Mouse (Mus musculus): ENCODE measurements around the gene Cfl1. TPM values are rescaled to one million over a fixed set of nuclear protein-coding genes. Genes with fewer than 3 reads are reported as not detected.

The Cfl1 gene
- polyA plus RNA-seq (2015; fragmentation: Illumina TruSeq; extraction: RNeasy Lipid Tissue Mini Kit (QIAGEN cat#74804); ENCODE audit: insufficient read depth, low replicate concordance): 1,502 TPM

GRCm38 (mm10) chr19:5490313-5490897, at the start of gene Cfl1:
Gene Cfl1, plus strand, starts transcription at chr19:5490455.

GRCm38 (mm10) chr19:5447515-5448353, 42.5 kb upstream of the Cfl1 start, which contains the start of gene Fosl1:
Gene Fosl1, plus strand, starts transcription at chr19:5447547.

GRCm38 (mm10) chr19:5457746-5458442, 32.4 kb upstream of the Cfl1 start, which contains the start of gene Ccdc85b:
Gene Ccdc85b, minus strand, starts transcription at chr19:5457894.

GRCm38 (mm10) chr19:5460465-5460911, 29.8 kb upstream of the Cfl1 start, which contains the start of gene Fibp:
Gene Fibp, plus strand, starts transcription at chr19:5460615.

GRCm38 (mm10) chr19:5468374-5468773, 21.9 kb upstream of the Cfl1 start, which contains the start of gene Ctsw:
Gene Ctsw, minus strand, starts transcription at chr19:5468507.

GRCm38 (mm10) chr19:5473720-5474119, 16.5 kb upstream of the Cfl1 start, which contains the start of gene Efemp2:
Gene Efemp2, plus strand, starts transcription at chr19:5473954.

GRCm38 (mm10) chr19:5487768-5488550, 2.3 kb upstream of the Cfl1 start, which contains the start of gene Mus81:
Gene Mus81, minus strand, starts transcription at chr19:5488402.

GRCm38 (mm10) chr19:5503687-5504086, 13.4 kb downstream of the Cfl1 start, which contains the start of gene 1700020D05Rik:
Gene 1700020D05Rik, minus strand, starts transcription at chr19:5503787.

GRCm38 (mm10) chr19:5510031-5511026, 20.1 kb downstream of the Cfl1 start, which contains the start of gene Snx32:
Gene Snx32, minus strand, starts transcription at chr19:5510538.

Other genes with a start within 250 kb of the Cfl1 start
- 26.8 TPM for gene Pacs1, start 217.3 kb upstream of the Cfl1 start, polyA plus RNA-seq (2015; fragmentation: Illumina TruSeq; extraction: RNeasy Lipid Tissue Mini Kit (QIAGEN cat#74804); ENCODE audit: insufficient read depth, low replicate concordance)
- 171 TPM for gene Sf3b2, start 195.0 kb upstream of the Cfl1 start, polyA plus RNA-seq (2015; fragmentation: Illumina TruSeq; extraction: RNeasy Lipid Tissue Mini Kit (QIAGEN cat#74804); ENCODE audit: insufficient read depth, low replicate concordance)
- 0.18 TPM for gene Gal3st3, start 192.1 kb upstream of the Cfl1 start, polyA plus RNA-seq (2015; fragmentation: Illumina TruSeq; extraction: RNeasy Lipid Tissue Mini Kit (QIAGEN cat#74804); ENCODE audit: insufficient read depth, low replicate concordance)
- gene Catsper1, start 154.7 kb upstream of the Cfl1 start, polyA plus RNA-seq (2015; fragmentation: Illumina TruSeq; extraction: RNeasy Lipid Tissue Mini Kit (QIAGEN cat#74804); ENCODE audit: insufficient read depth, low replicate concordance): not detected
- gene Cst6, start 140.9 kb upstream of the Cfl1 start, polyA plus RNA-seq (2015; fragmentation: Illumina TruSeq; extraction: RNeasy Lipid Tissue Mini Kit (QIAGEN cat#74804); ENCODE audit: insufficient read depth, low replicate concordance): not detected
- 39.4 TPM for gene Eif1ad, start 123.7 kb upstream of the Cfl1 start, polyA plus RNA-seq (2015; fragmentation: Illumina TruSeq; extraction: RNeasy Lipid Tissue Mini Kit (QIAGEN cat#74804); ENCODE audit: insufficient read depth, low replicate concordance)
- 122 TPM for gene Banf1, start 123.3 kb upstream of the Cfl1 start, polyA plus RNA-seq (2015; fragmentation: Illumina TruSeq; extraction: RNeasy Lipid Tissue Mini Kit (QIAGEN cat#74804); ENCODE audit: insufficient read depth, low replicate concordance)
- 46.2 TPM for gene Sart1, start 101.8 kb upstream of the Cfl1 start, polyA plus RNA-seq (2015; fragmentation: Illumina TruSeq; extraction: RNeasy Lipid Tissue Mini Kit (QIAGEN cat#74804); ENCODE audit: insufficient read depth, low replicate concordance)
- gene Tsga10ip, start 87.9 kb upstream of the Cfl1 start, polyA plus RNA-seq (2015; fragmentation: Illumina TruSeq; extraction: RNeasy Lipid Tissue Mini Kit (QIAGEN cat#74804); ENCODE audit: insufficient read depth, low replicate concordance): not detected
- 91.5 TPM for gene Drap1, start 65.5 kb upstream of the Cfl1 start, polyA plus RNA-seq (2015; fragmentation: Illumina TruSeq; extraction: RNeasy Lipid Tissue Mini Kit (QIAGEN cat#74804); ENCODE audit: insufficient read depth, low replicate concordance)
- 13.6 TPM for gene AI837181, start 65.3 kb upstream of the Cfl1 start, polyA plus RNA-seq (2015; fragmentation: Illumina TruSeq; extraction: RNeasy Lipid Tissue Mini Kit (QIAGEN cat#74804); ENCODE audit: insufficient read depth, low replicate concordance)
- gene Fosl1, start 42.9 kb upstream of the Cfl1 start, polyA plus RNA-seq (2015; fragmentation: Illumina TruSeq; extraction: RNeasy Lipid Tissue Mini Kit (QIAGEN cat#74804); ENCODE audit: insufficient read depth, low replicate concordance): not detected
- 1.9 TPM for gene Ccdc85b, start 32.6 kb upstream of the Cfl1 start, polyA plus RNA-seq (2015; fragmentation: Illumina TruSeq; extraction: RNeasy Lipid Tissue Mini Kit (QIAGEN cat#74804); ENCODE audit: insufficient read depth, low replicate concordance)
- 48.7 TPM for gene Fibp, start 29.8 kb upstream of the Cfl1 start, polyA plus RNA-seq (2015; fragmentation: Illumina TruSeq; extraction: RNeasy Lipid Tissue Mini Kit (QIAGEN cat#74804); ENCODE audit: insufficient read depth, low replicate concordance)
- gene Ctsw, start 21.9 kb upstream of the Cfl1 start, polyA plus RNA-seq (2015; fragmentation: Illumina TruSeq; extraction: RNeasy Lipid Tissue Mini Kit (QIAGEN cat#74804); ENCODE audit: insufficient read depth, low replicate concordance): 42.6 TPM
- 4.0 TPM for gene Efemp2, start 16.5 kb upstream of the Cfl1 start, polyA plus RNA-seq (2015; fragmentation: Illumina TruSeq; extraction: RNeasy Lipid Tissue Mini Kit (QIAGEN cat#74804); ENCODE audit: insufficient read depth, low replicate concordance)
- 11.7 TPM for gene Mus81, start 2.1 kb upstream of the Cfl1 start, polyA plus RNA-seq (2015; fragmentation: Illumina TruSeq; extraction: RNeasy Lipid Tissue Mini Kit (QIAGEN cat#74804); ENCODE audit: insufficient read depth, low replicate concordance)
- 2.5 TPM for gene 1700020D05Rik, start 13.3 kb downstream of the Cfl1 start, polyA plus RNA-seq (2015; fragmentation: Illumina TruSeq; extraction: RNeasy Lipid Tissue Mini Kit (QIAGEN cat#74804); ENCODE audit: insufficient read depth, low replicate concordance)
- 11.0 TPM for gene Snx32, start 20.1 kb downstream of the Cfl1 start, polyA plus RNA-seq (2015; fragmentation: Illumina TruSeq; extraction: RNeasy Lipid Tissue Mini Kit (QIAGEN cat#74804); ENCODE audit: insufficient read depth, low replicate concordance)
- not detected for gene Ovol1, start 70.2 kb downstream of the Cfl1 start, polyA plus RNA-seq (2015; fragmentation: Illumina TruSeq; extraction: RNeasy Lipid Tissue Mini Kit (QIAGEN cat#74804); ENCODE audit: insufficient read depth, low replicate concordance)
- gene Ap5b1, start 77.6 kb downstream of the Cfl1 start, polyA plus RNA-seq (2015; fragmentation: Illumina TruSeq; extraction: RNeasy Lipid Tissue Mini Kit (QIAGEN cat#74804); ENCODE audit: insufficient read depth, low replicate concordance): 1.7 TPM
- 23.7 TPM for gene Rnaseh2c, start 111.4 kb downstream of the Cfl1 start, polyA plus RNA-seq (2015; fragmentation: Illumina TruSeq; extraction: RNeasy Lipid Tissue Mini Kit (QIAGEN cat#74804); ENCODE audit: insufficient read depth, low replicate concordance)
- 44.8 TPM for gene Kat5, start 119.8 kb downstream of the Cfl1 start, polyA plus RNA-seq (2015; fragmentation: Illumina TruSeq; extraction: RNeasy Lipid Tissue Mini Kit (QIAGEN cat#74804); ENCODE audit: insufficient read depth, low replicate concordance)
- gene Rela, start 147.0 kb downstream of the Cfl1 start, polyA plus RNA-seq (2015; fragmentation: Illumina TruSeq; extraction: RNeasy Lipid Tissue Mini Kit (QIAGEN cat#74804); ENCODE audit: insufficient read depth, low replicate concordance): 29.6 TPM
- gene Sipa1, start 173.3 kb downstream of the Cfl1 start, polyA plus RNA-seq (2015; fragmentation: Illumina TruSeq; extraction: RNeasy Lipid Tissue Mini Kit (QIAGEN cat#74804); ENCODE audit: insufficient read depth, low replicate concordance): 103 TPM
- 12.7 TPM for gene Map3k11, start 198.3 kb downstream of the Cfl1 start, polyA plus RNA-seq (2015; fragmentation: Illumina TruSeq; extraction: RNeasy Lipid Tissue Mini Kit (QIAGEN cat#74804); ENCODE audit: insufficient read depth, low replicate concordance)
- gene Pcnx3, start 198.5 kb downstream of the Cfl1 start, polyA plus RNA-seq (2015; fragmentation: Illumina TruSeq; extraction: RNeasy Lipid Tissue Mini Kit (QIAGEN cat#74804); ENCODE audit: insufficient read depth, low replicate concordance): 25.8 TPM
- not detected for gene Kcnk7, start 213.9 kb downstream of the Cfl1 start, polyA plus RNA-seq (2015; fragmentation: Illumina TruSeq; extraction: RNeasy Lipid Tissue Mini Kit (QIAGEN cat#74804); ENCODE audit: insufficient read depth, low replicate concordance)
- 29.0 TPM for gene Ehbp1l1, start 235.9 kb downstream of the Cfl1 start, polyA plus RNA-seq (2015; fragmentation: Illumina TruSeq; extraction: RNeasy Lipid Tissue Mini Kit (QIAGEN cat#74804); ENCODE audit: insufficient read depth, low replicate concordance)
- gene Fam89b, start 239.2 kb downstream of the Cfl1 start, polyA plus RNA-seq (2015; fragmentation: Illumina TruSeq; extraction: RNeasy Lipid Tissue Mini Kit (QIAGEN cat#74804); ENCODE audit: insufficient read depth, low replicate concordance): 8.4 TPM

Data from spleen, adult 10 weeks (tissue).